23 mouse cellular contexts compared by ENCODE assay signal in the genomic region with DNA sequence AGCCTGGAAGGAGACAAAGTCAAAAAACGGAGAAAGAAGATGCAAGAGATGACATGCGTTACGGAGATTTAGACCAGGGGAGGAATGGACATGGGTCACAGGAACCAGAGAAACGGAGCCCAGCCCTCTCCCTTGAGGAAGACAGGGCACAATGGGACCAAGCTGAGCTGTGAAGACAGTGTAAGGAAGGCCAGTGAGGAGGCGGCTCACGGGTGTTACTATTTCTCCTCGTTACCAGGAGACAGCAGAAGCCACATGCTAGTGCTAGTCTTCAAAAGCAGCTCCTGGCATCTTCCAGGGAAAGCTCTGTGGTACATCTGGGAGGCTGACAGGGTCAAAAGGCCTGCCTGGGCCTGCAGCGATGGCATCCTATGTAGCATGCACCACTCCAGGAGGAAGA.
DNase-seq lines count a peak whose midpoint lies in the region; ATAC-seq and TF ChIP-seq lines count a peak whose summit lies in the region.
"Had no signal": no experiment of that assay in that cellular context is flagged by ENCODE, and none has a peak within 500 bp of the region (broad histone marks: within the 10 kb centered on the region; RNA-seq: fewer than 3 reads in every experiment).

No protein-coding gene starts in this region.

- H3K36me3 ChIP-seq in forebrain, embryonic 11.5 days (ENCODE audit: control insufficient read depth, insufficient read depth, low read length) = no peaks in the 10 kb centered on the region
- H3K36me3 ChIP-seq in forebrain, embryonic 16.5 days (ENCODE audit: control insufficient read depth, insufficient read depth) = no peaks in the 10 kb centered on the region
- H3K36me3 ChIP-seq in heart, adult 2 months (ENCODE audit: control insufficient read depth, insufficient read depth, low read length) = no peaks in the 10 kb centered on the region
- H3K36me3 ChIP-seq: G1E; heart, embryonic 15.5 days had no signal

- no peak overlapping the region for H3K27ac ChIP-seq in forebrain, embryonic 11.5 days (ENCODE audit: low read depth, low read length)
- no peak overlapping the region for H3K27ac ChIP-seq in forebrain, embryonic 16.5 days (ENCODE audit: low read length)
- no peak overlapping the region for H3K27ac ChIP-seq in heart, adult 2 months
- no peak overlapping the region for H3K27ac ChIP-seq in left cerebral cortex, adult 2 months
- H3K27ac ChIP-seq: embryonic facial prominence, embryonic 13.5 days; forebrain, embryonic 13.5 days; heart, embryonic 15.5 days; hindbrain, embryonic 13.5 days; hindbrain, postnatal 0 days had no signal

- DNase-seq in forebrain, embryonic 11.5 days (ENCODE audit: low spot score) = peak; percentile 45
- DNase-seq in heart, adult 11 months = peak; percentile 70
- DNase-seq in heart, adult 2 months = no peak
- peak; percentile 41 to 46 for DNase-seq in left cerebral cortex, postnatal 25 days (ENCODE audit: low spot score in 2 of 2)
- no peak for DNase-seq in left cerebral cortex, adult 2 months (ENCODE audit: extremely low spot score in 1 of 2, low spot score in 2 of 2)
- peak; percentile 30 for DNase-seq in brain, adult 2 months (ENCODE audit: low read depth, low spot score)
- no peak for DNase-seq in gastrocnemius, adult 18-20 months (ENCODE audit: low spot score)
- DNase-seq: adrenal gland, postnatal 10 days; B cell, adult 2 months; cerebellum, adult 18-20 months; cerebellum, adult 9-11 months; cerebellum, postnatal 36 days; gastrocnemius, postnatal 14 days; heart, postnatal 14 days had no signal

- no peaks in the 10 kb centered on the region for H3K79me2 ChIP-seq in heart, adult 2 months (replicated peaks; ENCODE audit: control insufficient read depth, insufficient read depth, low read length)

- WGBS in forebrain, embryonic 11.5 days = 88% methylated on average over 8 of the region's 8 CpGs
- 79% methylated on average over 8 of the region's 8 CpGs for WGBS in forebrain, embryonic 16.5 days
- 82% methylated on average over 8 of the region's 8 CpGs for WGBS in heart, adult 2 months

- no peak for TF ChIP-seq CTCF in heart, adult 2 months (IDR thresholded peaks at IDR 0.05)
- TF ChIP-seq CTCF in left cerebral cortex, adult 2 months (IDR thresholded peaks at IDR 0.05) = no peak

- peaks cover 2% of the 10 kb centered on the region; the same call in 1 of the 2 replicates for H3K9me3 ChIP-seq in forebrain, embryonic 11.5 days (ENCODE audit: control insufficient read depth, low read length)
- H3K9me3 ChIP-seq in forebrain, embryonic 16.5 days (ENCODE audit: control insufficient read depth, low read length) = peaks cover 3% of the 10 kb centered on the region; the same call in 1 of the 2 replicates

- no peak overlapping the region for H3K4me2 ChIP-seq in forebrain, embryonic 11.5 days (ENCODE audit: low read depth, low read length, severe bottlenecking)
- H3K4me2 ChIP-seq in forebrain, embryonic 16.5 days (ENCODE audit: low read length) = no peak overlapping the region
- H3K4me2 ChIP-seq: embryonic facial prominence, embryonic 13.5 days; forebrain, embryonic 13.5 days; heart, embryonic 11.5 days; heart, embryonic 15.5 days; hindbrain, embryonic 13.5 days had no signal

- no peak overlapping the region for H3K4me3 ChIP-seq in forebrain, embryonic 11.5 days (ENCODE audit: low read depth, low read length)
- no peak overlapping the region for H3K4me3 ChIP-seq in forebrain, embryonic 16.5 days (replicated peaks; ENCODE audit: low read length)
- no peak overlapping the region for H3K4me3 ChIP-seq in heart, adult 2 months
- H3K4me3 ChIP-seq in left cerebral cortex, adult 2 months = no peak overlapping the region
- H3K4me3 ChIP-seq: embryonic facial prominence, embryonic 13.5 days; forebrain, embryonic 13.5 days; heart, embryonic 15.5 days; hindbrain, embryonic 13.5 days had no signal

- H3K4me1 ChIP-seq in forebrain, embryonic 11.5 days (replicated peaks; ENCODE audit: control insufficient read depth, insufficient read depth, low read length) = no peaks in the 10 kb centered on the region
- no peaks in the 10 kb centered on the region for H3K4me1 ChIP-seq in forebrain, embryonic 16.5 days (replicated peaks; ENCODE audit: control insufficient read depth, insufficient read depth, low read length)
- H3K4me1 ChIP-seq in heart, adult 2 months (ENCODE audit: control insufficient read depth, insufficient read depth, low read length) = no peaks in the 10 kb centered on the region
- H3K4me1 ChIP-seq: embryonic facial prominence, embryonic 13.5 days; forebrain, embryonic 13.5 days; hindbrain, embryonic 13.5 days had no signal

- intact Hi-C loops in heart, adult 2 months (cut with DNase I) = no loop called here
- intact Hi-C loops in left cerebral cortex, postnatal 25 days (cut with DNase I) = no loop called here
- intact Hi-C loops in left cerebral cortex, adult 2 months (cut with DNase I) = no loop called here

- TF ChIP-seq POLR2A in heart, adult 2 months (IDR thresholded peaks at IDR 0.05; ENCODE audit: insufficient read depth, low read depth, low read length) = no peak

- H3K27me3 ChIP-seq in forebrain, embryonic 11.5 days (ENCODE audit: control insufficient read depth, insufficient read depth, low read length) = no peaks in the 10 kb centered on the region
- H3K27me3 ChIP-seq in forebrain, embryonic 16.5 days (replicated peaks; ENCODE audit: control insufficient read depth, insufficient read depth, low read length) = no peaks in the 10 kb centered on the region
- no peaks in the 10 kb centered on the region for H3K27me3 ChIP-seq in heart, adult 2 months (ENCODE audit: control insufficient read depth, insufficient read depth, low read length)
- H3K27me3 ChIP-seq: embryonic facial prominence, embryonic 13.5 days; forebrain, embryonic 13.5 days; heart, embryonic 15.5 days; hindbrain, embryonic 13.5 days had no signal

- H3K9ac ChIP-seq in forebrain, embryonic 11.5 days (ENCODE audit: low read length) = no peak overlapping the region
- no peak overlapping the region for H3K9ac ChIP-seq in forebrain, embryonic 16.5 days (replicated peaks; ENCODE audit: low read depth, low read length)
- no peak overlapping the region for H3K9ac ChIP-seq in heart, adult 2 months (ENCODE audit: low read depth, low read length)
- H3K9ac ChIP-seq: embryonic facial prominence, embryonic 13.5 days; forebrain, embryonic 13.5 days; heart, embryonic 15.5 days; hindbrain, embryonic 13.5 days had no signal

- TF ChIP-seq EP300 in heart, adult 2 months (IDR thresholded peaks at IDR 0.05; ENCODE audit: insufficient read depth, low read depth, low read length) = no peak

- no peak for ATAC-seq in forebrain, embryonic 11.5 days (replicated peaks; ENCODE audit: low FRiP score)
- ATAC-seq in forebrain, embryonic 16.5 days = no peak
- ATAC-seq: CD4-positive, CD25-positive, alpha-beta regulatory T cell, adult 4 months; forebrain, embryonic 13.5 days; hindbrain, postnatal 0 days had no signal

Comparison
In these comparisons a context has a peak if more than half of its experiments do, and no peak if none do; other contexts are left out.
1. DNase-seq: peak in forebrain, embryonic 11.5 days (single experiment), heart, adult 11 months (single experiment), left cerebral cortex, postnatal 25 days (2 of 2) and brain, adult 2 months (single experiment); none in heart, adult 2 months (0 of 2), left cerebral cortex, adult 2 months (0 of 2) and gastrocnemius, adult 18-20 months (single experiment).